Mouse (Mus musculus): ENCODE data around the gene 2300002M23Rik. TPM values are rescaled to one million over a fixed set of nuclear protein-coding genes. Genes with fewer than 3 reads are reported as not detected.

The 2300002M23Rik gene
- polyA plus RNA-seq, 1 experiment from 2014 or later = not detected

- Histone ChIP-seq H3K4me1 (ENCODE audit: insufficient read depth) (no peaks in the 10 kb centered on the region), H3K27me3 (ENCODE audit: insufficient read depth, low read length) (no peaks in the 10 kb centered on the region), H3K9me3 (ENCODE audit: low read length) (no peaks in the 10 kb centered on the region), H3K36me3 (replicated peaks; ENCODE audit: insufficient read depth, low read length) (no peaks in the 10 kb centered on the region), H3K27ac (ENCODE audit: low read depth) (no peak overlapping the region), H3K9ac (replicated peaks) (no peak overlapping the region), H3K4me3 (ENCODE audit: low read depth, low read length) (no peak overlapping the region), H3K4me2 (ENCODE audit: low read depth, low read length) (no peak overlapping the region)
- no peak; the same call in 1 of the 2 replicates for ATAC-seq
- 66% methylated on average over 9 of the region's 9 CpGs for WGBS (ENCODE audit: insufficient replicate concordance)
- DNase-seq = no peak
- TF ChIP-seq EP300 (IDR thresholded peaks at IDR 0.05; ENCODE audit: low read depth) = no peak
- no peak for TF ChIP-seq CTCF (IDR thresholded peaks at IDR 0.05; ENCODE audit: low read depth)
These were observed 9.9 kb upstream of the 2300002M23Rik start for GRCm38 (mm10) chr17:35557351-35557750.

GRCm38 (mm10) chr17:35558216-35558615 lies 9.0 kb upstream of the 2300002M23Rik start:
- DNase-seq = no peak
- H3K4me3 ChIP-seq (ENCODE audit: low read depth, low read length) = no peak overlapping the region
- ATAC-seq = no peak
- H3K4me2 ChIP-seq (ENCODE audit: low read depth, low read length) = no peak overlapping the region
- 45% methylated on average over 8 of the region's 8 CpGs for WGBS (ENCODE audit: insufficient replicate concordance)
- no peak overlapping the region for H3K9ac ChIP-seq (replicated peaks)
- no peaks in the 10 kb centered on the region for H3K27me3 ChIP-seq (ENCODE audit: insufficient read depth, low read length)
- H3K4me1 ChIP-seq (ENCODE audit: insufficient read depth) = no peaks in the 10 kb centered on the region
- H3K9me3 ChIP-seq (ENCODE audit: low read length) = no peaks in the 10 kb centered on the region
- TF ChIP-seq CTCF (IDR thresholded peaks at IDR 0.05; ENCODE audit: low read depth) = no peak
- no peak for TF ChIP-seq EP300 (IDR thresholded peaks at IDR 0.05; ENCODE audit: low read depth)
- no peaks in the 10 kb centered on the region for H3K36me3 ChIP-seq (replicated peaks; ENCODE audit: insufficient read depth, low read length)
- H3K27ac ChIP-seq (ENCODE audit: low read depth) = no peak overlapping the region

GRCm38 (mm10) chr17:35567767-35568166 lies 517 bp downstream of the 2300002M23Rik start:
- Histone ChIP-seq H3K36me3 (replicated peaks; ENCODE audit: insufficient read depth, low read length) (no peaks in the 10 kb centered on the region), H3K4me2 (ENCODE audit: low read depth, low read length) (no peak overlapping the region), H3K9ac (replicated peaks) (no peak overlapping the region), H3K27me3 (ENCODE audit: insufficient read depth, low read length) (peaks cover 26% of the 10 kb centered on the region), H3K4me1 (ENCODE audit: insufficient read depth) (no peaks in the 10 kb centered on the region), H3K9me3 (ENCODE audit: low read length) (no peaks in the 10 kb centered on the region), H3K27ac (ENCODE audit: low read depth) (no peak overlapping the region), H3K4me3 (ENCODE audit: low read depth, low read length) (no peak overlapping the region)
- DNase-seq (no peak), ATAC-seq (no peak)
- WGBS (ENCODE audit: insufficient replicate concordance) = 20% methylated on average over 9 of the region's 9 CpGs
- TF ChIP-seq EP300 (IDR thresholded peaks at IDR 0.05; ENCODE audit: low read depth) (no peak), CTCF (IDR thresholded peaks at IDR 0.05; ENCODE audit: low read depth) (no peak)

- no peak for DNase-seq
- Histone ChIP-seq H3K4me3 (ENCODE audit: low read depth, low read length) (no peak overlapping the region), H3K27ac (ENCODE audit: low read depth) (no peak overlapping the region), H3K4me2 (ENCODE audit: low read depth, low read length) (0 out of 2 replicates have a peak overlapping the region, but pooled peaks have one; percentile 18), H3K27me3 (ENCODE audit: insufficient read depth, low read length) (peaks cover 26% of the 10 kb centered on the region), H3K9ac (replicated peaks) (no peak overlapping the region), H3K4me1 (ENCODE audit: insufficient read depth) (no peaks in the 10 kb centered on the region), H3K9me3 (ENCODE audit: low read length) (no peaks in the 10 kb centered on the region), H3K36me3 (replicated peaks; ENCODE audit: insufficient read depth, low read length) (no peaks in the 10 kb centered on the region)
- WGBS (ENCODE audit: insufficient replicate concordance) = 5% methylated on average over 27 of the region's 28 CpGs
- TF ChIP-seq EP300 (IDR thresholded peaks at IDR 0.05; ENCODE audit: low read depth) = no peak
- no peak for TF ChIP-seq CTCF (IDR thresholded peaks at IDR 0.05; ENCODE audit: low read depth)
- no peak for ATAC-seq
These were observed 2.1 kb downstream of the 2300002M23Rik start for GRCm38 (mm10) chr17:35569091-35569944.

GRCm38 (mm10) chr17:35570836-35571235 lies 3.6 kb downstream of the 2300002M23Rik start:
- 78% methylated on average over 14 of the region's 14 CpGs for WGBS (ENCODE audit: insufficient replicate concordance)

GRCm38 (mm10) chr17:35571477-35571876 lies 4.2 kb downstream of the 2300002M23Rik start:
- no peaks in the 10 kb centered on the region for H3K36me3 ChIP-seq (replicated peaks; ENCODE audit: insufficient read depth, low read length)
- no peaks in the 10 kb centered on the region for H3K9me3 ChIP-seq (ENCODE audit: low read length)
- ATAC-seq (no peak), DNase-seq (no peak)
- whole genome bisulfite sequencing (ENCODE audit: insufficient replicate concordance) = 90% methylated on average over 7 of the region's 7 CpGs
- no peaks in the 10 kb centered on the region for H3K4me1 ChIP-seq (ENCODE audit: insufficient read depth)
- H3K27ac ChIP-seq (ENCODE audit: low read depth) = no peak overlapping the region
- no peak overlapping the region for H3K4me3 ChIP-seq (ENCODE audit: low read depth, low read length)
- no peak overlapping the region for H3K9ac ChIP-seq (replicated peaks)
- H3K4me2 ChIP-seq (ENCODE audit: low read depth, low read length) = no peak overlapping the region
- TF ChIP-seq EP300 (IDR thresholded peaks at IDR 0.05; ENCODE audit: low read depth) (no peak), CTCF (IDR thresholded peaks at IDR 0.05; ENCODE audit: low read depth) (no peak)
- peaks cover 26% of the 10 kb centered on the region for H3K27me3 ChIP-seq (ENCODE audit: insufficient read depth, low read length)

More at GRCm38 (mm10) chr17:35570836-35571235, 3.6 kb downstream of the 2300002M23Rik start:
- no peaks in the 10 kb centered on the region for H3K9me3 ChIP-seq (ENCODE audit: low read length)
- no peak overlapping the region for H3K4me2 ChIP-seq (ENCODE audit: low read depth, low read length)
- H3K27me3 ChIP-seq (ENCODE audit: insufficient read depth, low read length) = peaks cover 26% of the 10 kb centered on the region
- DNase-seq = no peak
- no peak overlapping the region for H3K4me3 ChIP-seq (ENCODE audit: low read depth, low read length)
- no peaks in the 10 kb centered on the region for H3K4me1 ChIP-seq (ENCODE audit: insufficient read depth)
- no peak for TF ChIP-seq CTCF (IDR thresholded peaks at IDR 0.05; ENCODE audit: low read depth)
- TF ChIP-seq EP300 (IDR thresholded peaks at IDR 0.05; ENCODE audit: low read depth) = no peak
- no peak for ATAC-seq
- no peak overlapping the region for H3K9ac ChIP-seq (replicated peaks)
- H3K36me3 ChIP-seq (replicated peaks; ENCODE audit: insufficient read depth, low read length) = no peaks in the 10 kb centered on the region
- H3K27ac ChIP-seq (ENCODE audit: low read depth) = no peak overlapping the region

Data from liver, postnatal 0 days (tissue).